Mouse (Mus musculus) lung, embryonic 16.5 days (tissue): ENCODE data around the gene Tmem59l. TPM values are rescaled to one million over a fixed set of nuclear protein-coding genes. Genes with fewer than 3 reads are reported as not detected.
A peak's percentile ranks its signal among the peaks of the same experiment; 100 is the strongest.
"Not testable (repeated sequence)": the region's sequence is repeated elsewhere in the genome, so short reads cannot be mapped to it uniquely, and the experiment has no call there.

Experiments
- ATAC-seq: fragments of 200-750 bp; cut with Nextera tagmentation; 2 replicates; pipeline ENCODE4 v1.8.0; 2017; ENCODE audit warnings: low read depth, mild to moderate bottlenecking, moderate library complexity
- H3K27ac ChIP-seq: fragments of 300-500 bp; sonication (generic); 2 replicates; pipeline ENCODE4 v1.5.1; 2014; ENCODE audit warnings: mild to moderate bottlenecking, control low read depth, low read length
- H3K27me3 ChIP-seq: fragments of 300-500 bp; sonication (generic); 2 replicates; pipeline ENCODE4 v1.6.1; 2014; ENCODE audit warnings: low read depth, low read length, mixed read lengths; ENCODE audit not compliant: control insufficient read depth, insufficient read depth
- H3K36me3 ChIP-seq: fragments of 300-500 bp; sonication (generic); 2 replicates; pipeline ENCODE4 v1.6.1; 2014; ENCODE audit warnings: low read length; ENCODE audit not compliant: control insufficient read depth, insufficient read depth
- H3K4me1 ChIP-seq: fragments of 300-500 bp; sonication (generic); replicated peaks from 2 replicates; pipeline ENCODE4 v1.6.1; 2014; ENCODE audit warnings: low read length, mixed read lengths; ENCODE audit not compliant: control insufficient read depth, insufficient read depth
- H3K4me2 ChIP-seq: fragments of 300-500 bp; sonication (generic); 2 replicates; pipeline ENCODE4 v1.6.1; 2014; ENCODE audit warnings: low read depth, low read length, control low read depth
- H3K4me3 ChIP-seq: fragments of 300-500 bp; sonication (generic); 2 replicates; pipeline ENCODE4 v1.5.1; 2014; ENCODE audit warnings: mild to moderate bottlenecking, low read length, control low read depth
- H3K9ac ChIP-seq: fragments of 300-500 bp; sonication (generic); 2 replicates; pipeline ENCODE4 v1.6.1; 2014; ENCODE audit warnings: low read length, control low read depth
- H3K9me3 ChIP-seq: fragments of 300-500 bp; sonication (generic); 2 replicates; pipeline ENCODE4 v1.6.1; 2016; ENCODE audit warnings: low read length; ENCODE audit not compliant: control insufficient read depth
- WGBS: fragments of 180-500 bp; shearing (Covaris S2); extraction: QIAGEN DNeasy Blood & Tissue Kit; methylation state at CpG from one replicate; pipeline ENCODE4 v1.1.7; 2014; 5-methylcytosine and 5-hydroxymethylcytosine counted together
- polyA plus RNA-seq: library from polyadenylated mRNA; unstranded; fragments of >200 nt; fragmentation: Nextera tagmentation; extraction: Ambion mirVana; gene quantifications from 2 replicates; pipeline ENCODE4 v1.2.1, GENCODE M21; 2015

Gene Tmem59l
- polyA plus RNA-seq, 1 experiment from 2014 or later = 5.6 TPM

DNA sequence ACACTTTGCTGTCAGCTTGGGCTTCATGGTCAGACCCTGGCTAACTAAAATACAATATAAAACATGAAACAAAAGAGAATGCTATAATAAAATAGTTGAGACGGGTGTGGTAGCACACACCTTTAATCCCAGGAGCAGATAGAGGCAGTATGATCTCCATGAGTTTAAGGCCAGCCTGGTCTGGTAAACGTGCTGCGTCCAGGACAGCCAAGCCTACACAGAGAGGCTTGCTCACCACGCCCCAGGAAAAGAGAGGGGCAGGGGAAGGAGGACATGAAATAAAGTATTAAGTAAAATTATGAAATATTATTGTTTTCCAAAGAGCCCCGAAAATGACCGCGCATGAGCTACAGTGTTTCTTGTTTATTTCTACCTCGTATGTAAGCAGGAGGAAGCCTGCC is 40.0 kb upstream of the Tmem59l start:
- no peaks in the 10 kb centered on the region for H3K9me3 ChIP-seq
- H3K36me3 ChIP-seq = peaks cover 20% of the 10 kb centered on the region
- no peaks in the 10 kb centered on the region for H3K27me3 ChIP-seq
- H3K4me3 ChIP-seq = peak overlapping the region; percentile 93
- peak overlapping the region; percentile 69 for H3K27ac ChIP-seq
- peak overlapping the region; percentile 97 for H3K9ac ChIP-seq
- H3K4me1 ChIP-seq = peaks cover 16% of the 10 kb centered on the region
- 2% methylated on average over 8 of the region's 8 CpGs for WGBS
- no peak for ATAC-seq
- H3K4me2 ChIP-seq = peak overlapping the region; percentile 58

- peak overlapping the region; percentile 71 for H3K9ac ChIP-seq
- peak; percentile 88 for ATAC-seq
- peak overlapping the region; percentile 59 for H3K4me3 ChIP-seq
- H3K27ac ChIP-seq = peak overlapping the region; percentile 91
- no peaks in the 10 kb centered on the region for H3K27me3 ChIP-seq
- peaks cover 11% of the 10 kb centered on the region for H3K4me1 ChIP-seq
- peaks cover 6% of the 10 kb centered on the region; the same call in 1 of the 2 replicates for H3K36me3 ChIP-seq
- H3K4me2 ChIP-seq = peak overlapping the region; percentile 72
- no peaks in the 10 kb centered on the region for H3K9me3 ChIP-seq
- WGBS = under 1% methylated on average over 46 of the region's 51 CpGs
These were observed 35.6 kb upstream of the Tmem59l start for GRCm38 (mm10) chr8:70522592-70523403.

GRCm38 (mm10) chr8:70519606-70520005 is 32.4 kb upstream of the Tmem59l start:
- peaks cover 6% of the 10 kb centered on the region for H3K4me1 ChIP-seq
- no peak overlapping the region for H3K4me2 ChIP-seq
- no peak overlapping the region for H3K27ac ChIP-seq
- WGBS = 57% methylated on average over 2 of the region's 2 CpGs
- no peaks in the 10 kb centered on the region for H3K9me3 ChIP-seq
- no peak for ATAC-seq
- H3K4me3 ChIP-seq = no peak overlapping the region
- no peaks in the 10 kb centered on the region for H3K27me3 ChIP-seq
- no peak overlapping the region for H3K9ac ChIP-seq
- H3K36me3 ChIP-seq = peaks cover 13% of the 10 kb centered on the region

- H3K9me3 ChIP-seq = no peaks in the 10 kb centered on the region
- H3K9ac ChIP-seq = no peak overlapping the region
- ATAC-seq = no peak
- no peak overlapping the region for H3K27ac ChIP-seq
- no peak overlapping the region for H3K4me2 ChIP-seq
- peaks cover 13% of the 10 kb centered on the region for H3K36me3 ChIP-seq
- no peak overlapping the region for H3K4me3 ChIP-seq
- WGBS = 82% methylated on average over 6 of the region's 6 CpGs
- H3K27me3 ChIP-seq = no peaks in the 10 kb centered on the region
- peaks cover 6% of the 10 kb centered on the region for H3K4me1 ChIP-seq
These were observed 31.9 kb upstream of the Tmem59l start for GRCm38 (mm10) chr8:70519043-70519442.

- Histone ChIP-seq H3K36me3 (peaks cover 15% of the 10 kb centered on the region), H3K27ac (no peak overlapping the region), H3K4me3 (no peak overlapping the region), H3K9ac (no peak overlapping the region), H3K27me3 (no peaks in the 10 kb centered on the region), H3K4me1 (peaks cover 12% of the 10 kb centered on the region), H3K9me3 (no peaks in the 10 kb centered on the region), H3K4me2 (no peak overlapping the region)
- no peak for ATAC-seq
- 79% methylated on average over 10 of the region's 10 CpGs for WGBS
These were observed 30.9 kb upstream of the Tmem59l start for GRCm38 (mm10) chr8:70517940-70518643.

DNA sequence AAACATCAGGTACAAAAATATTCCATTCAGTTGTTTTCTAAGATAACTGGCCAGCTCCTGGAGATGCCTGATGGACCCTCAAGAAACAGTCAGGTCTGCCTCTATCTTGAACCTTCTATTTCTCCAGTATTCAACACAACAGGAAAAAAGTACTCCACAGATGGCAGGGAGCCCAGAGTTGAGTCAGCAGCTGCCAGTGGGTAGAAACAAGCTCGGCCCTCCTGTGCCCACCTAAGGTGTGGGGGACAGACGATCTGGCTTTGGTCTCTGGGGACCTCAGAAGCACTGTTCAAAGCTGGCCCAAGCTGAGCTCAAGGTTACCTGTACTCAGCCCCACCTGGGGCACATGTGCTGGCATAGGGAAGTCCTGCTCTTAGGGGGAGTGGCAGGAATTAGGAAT is 26.3 kb upstream of the Tmem59l start:
- Histone ChIP-seq H3K4me3 (no peak overlapping the region), H3K27me3 (no peaks in the 10 kb centered on the region), H3K36me3 (peaks cover 13% of the 10 kb centered on the region), H3K4me2 (no peak overlapping the region), H3K4me1 (peaks cover 24% of the 10 kb centered on the region), H3K9ac (no peak overlapping the region), H3K27ac (no peak overlapping the region; the same call in none of the 2 replicates), H3K9me3 (no peaks in the 10 kb centered on the region)
- 44% methylated on average over 2 of the region's 2 CpGs for WGBS
- ATAC-seq = no peak

DNA sequence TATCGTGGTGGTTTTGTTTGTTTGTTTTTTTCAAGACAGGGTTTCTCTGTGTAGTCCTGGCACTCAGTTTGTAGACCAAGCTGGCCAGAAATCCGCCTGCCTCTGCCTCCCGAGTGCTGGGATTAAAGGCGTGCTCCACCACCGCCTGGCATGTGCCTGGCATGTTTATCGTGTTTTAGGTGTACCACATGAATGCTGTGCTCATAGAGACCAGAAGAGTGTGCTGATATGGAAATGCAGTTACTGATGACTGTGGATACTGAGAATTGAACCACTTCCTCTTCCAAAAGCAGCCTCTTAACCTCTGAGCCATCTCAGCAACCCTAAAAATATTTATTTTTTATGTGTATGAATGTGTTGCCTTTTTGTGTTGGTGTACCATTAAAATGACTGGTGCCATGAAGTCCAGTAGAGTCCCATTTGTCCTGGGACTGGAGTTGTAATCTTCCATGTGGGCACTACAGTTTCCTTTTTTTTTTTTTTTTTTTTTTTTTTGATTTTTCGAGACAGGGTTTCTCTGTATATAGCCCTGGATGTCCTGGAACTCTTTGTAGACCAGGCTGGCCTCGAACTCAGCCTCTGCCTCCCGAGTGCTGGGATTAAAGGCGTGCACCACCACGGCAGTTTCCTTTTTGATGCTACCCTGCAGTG is 25.2 kb upstream of the Tmem59l start:
- Histone ChIP-seq H3K4me2 (no peak overlapping the region), H3K9ac (no peak overlapping the region; the same call in 1 of the 2 replicates), H3K4me1 (peaks cover 24% of the 10 kb centered on the region), H3K27me3 (no peaks in the 10 kb centered on the region), H3K36me3 (peaks cover 20% of the 10 kb centered on the region), H3K27ac (no peak overlapping the region), H3K9me3 (no peaks in the 10 kb centered on the region), H3K4me3 (no peak overlapping the region)
- 88% methylated on average over 11 of the region's 11 CpGs for WGBS
- ATAC-seq = no peak

DNA sequence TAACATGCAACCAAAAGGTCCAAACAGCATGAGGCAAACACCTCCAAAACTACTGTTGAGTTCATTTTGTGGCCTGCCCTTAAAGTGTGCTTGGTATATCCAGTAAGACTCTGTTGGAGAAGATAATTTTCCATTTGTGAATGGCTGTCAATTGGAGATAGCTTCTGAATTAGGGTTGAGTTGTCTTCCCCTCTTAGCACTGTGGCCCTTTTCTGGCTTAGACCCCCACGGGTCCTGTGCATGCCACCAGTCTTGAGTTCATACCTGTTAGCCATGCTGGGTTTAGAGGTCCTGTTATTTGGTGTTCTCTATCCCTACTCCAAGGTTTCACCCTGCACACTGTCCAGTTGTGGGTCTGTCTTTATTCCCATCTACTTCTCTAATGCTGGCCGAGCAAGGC is 24.6 kb upstream of the Tmem59l start:
- Histone ChIP-seq H3K27me3 (no peaks in the 10 kb centered on the region), H3K36me3 (peaks cover 20% of the 10 kb centered on the region), H3K27ac (no peak overlapping the region), H3K4me2 (no peak overlapping the region), H3K4me3 (no peak overlapping the region), H3K4me1 (peaks cover 24% of the 10 kb centered on the region), H3K9ac (no peak overlapping the region), H3K9me3 (no peaks in the 10 kb centered on the region)
- ATAC-seq = no peak
- 91% methylated on average over 2 of the region's 2 CpGs for WGBS

DNA sequence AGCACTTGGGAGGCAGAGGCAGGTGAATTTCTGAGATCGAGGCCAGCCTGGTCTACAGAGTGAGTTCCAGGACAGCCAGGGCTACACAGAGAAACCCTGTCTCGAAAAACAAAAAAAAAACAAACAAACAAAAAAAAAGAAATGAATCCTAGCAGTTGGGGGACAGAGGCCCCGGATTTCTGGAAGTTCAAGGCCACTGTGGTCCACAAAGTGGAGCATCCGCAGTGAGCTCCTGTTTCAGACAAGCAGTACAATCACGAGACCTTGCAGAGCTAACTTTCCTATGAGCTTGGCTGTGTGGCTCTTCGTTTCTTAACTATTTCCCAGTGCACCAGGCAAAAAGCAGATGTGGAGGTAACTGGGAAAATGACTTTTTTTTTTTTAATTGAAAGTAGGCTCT is 24.0 kb upstream of the Tmem59l start:
- not testable (repeated sequence) for H3K9me3 ChIP-seq, H3K27me3 ChIP-seq, ATAC-seq
- H3K36me3 ChIP-seq = peaks cover 15% of the 10 kb centered on the region
- H3K27ac ChIP-seq = peak overlapping the region; percentile 20; the same call in 1 of the 2 replicates
- H3K9ac ChIP-seq = peak overlapping the region; percentile 97
- H3K4me3 ChIP-seq = peak overlapping the region; percentile 96
- WGBS = 73% methylated on average over 6 of the region's 6 CpGs
- H3K4me2 ChIP-seq = peak overlapping the region; percentile 97
- peaks cover 24% of the 10 kb centered on the region for H3K4me1 ChIP-seq
